Mouse (Mus musculus) heart, adult 2 months (tissue): Measurements from ENCODE around the gene Atrip.

Experiments used
- CTCF ChIP-seq: fragments of 200-600 bp; IDR thresholded peaks from 2 replicates; pipeline ENCODE4 v1.8.1; 2022; ENCODE audit warnings: antibody characterized with exemption, mild to moderate bottlenecking, moderate library complexity
- EP300 ChIP-seq: fragments of 200-500 bp; IDR thresholded peaks from 2 replicates; pipeline ENCODE4 v1.6.1; 2011; ENCODE audit warnings: low read depth, low read length, control low read depth; ENCODE audit not compliant: insufficient read depth
- POLR2A ChIP-seq: fragments of 200-500 bp; IDR thresholded peaks from 2 replicates; pipeline ENCODE4 v1.6.1; 2011; ENCODE audit warnings: mild to moderate bottlenecking, low read depth, low read length, control low read depth; ENCODE audit not compliant: insufficient read depth

GRCm38 (mm10) chr9:109030312-109030711, 43.6 kb downstream of the Atrip start:
- no peak for TF ChIP-seq POLR2A
- TF ChIP-seq EP300: no peak
- TF ChIP-seq CTCF: no peak
